Mouse (Mus musculus): ENCODE measurements around the gene Xdh.

DNA sequence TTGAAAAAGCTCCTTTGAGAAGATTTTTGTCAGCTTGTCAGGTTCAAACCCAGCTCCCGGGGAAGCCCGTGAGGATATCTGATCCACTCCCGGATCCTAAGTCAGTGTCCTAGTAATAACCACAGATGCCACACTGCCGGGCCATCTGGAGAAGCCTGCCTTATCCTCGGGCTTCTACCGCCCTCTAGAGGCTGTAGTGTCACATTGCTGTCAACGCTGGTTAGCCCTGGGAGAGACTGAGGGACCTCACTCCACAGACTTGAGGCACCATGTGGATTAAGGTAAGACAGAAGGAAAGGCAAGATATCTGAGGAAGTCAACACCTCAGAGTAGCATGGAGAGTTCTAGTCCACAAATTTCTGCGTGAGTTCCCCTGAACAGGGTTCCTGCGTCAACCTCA lies 67.8 kb downstream of the Xdh start:
- TF ChIP-seq CTCF (IDR thresholded peaks at IDR 0.05; ENCODE audit: extremely low read depth, insufficient read depth, insufficient read length, insufficient replicate concordance) = peak; percentile 92; the same call in 1 of the 2 replicates
- TF ChIP-seq POLR2A (IDR thresholded peaks at IDR 0.05; ENCODE audit: low read depth, low read length) = no peak
